Mouse (Mus musculus) heart, embryonic 11.5 days (tissue): ENCODE data around the gene Prkra. TPM values are rescaled to one million over a fixed set of nuclear protein-coding genes. Genes with fewer than 3 reads are reported as not detected.

ENCODE experiments used
- ATAC-seq: fragments of 200-750 bp; cut with Nextera tagmentation; replicated peaks from 2 replicates; pipeline ENCODE4 v1.8.0; 2017; ENCODE audit warnings: moderate library complexity; ENCODE audit not compliant: insufficient number of reproducible peaks, low FRiP score, low TSS enrichment
- H3K27ac ChIP-seq: fragments of 300-500 bp; sonication (generic); 2 replicates; pipeline ENCODE4 v1.5.1; 2014; ENCODE audit warnings: mild to moderate bottlenecking, low read depth, low read length
- H3K27me3 ChIP-seq: fragments of 300-500 bp; sonication (generic); 2 replicates; pipeline ENCODE4 v1.6.1; 2014; ENCODE audit warnings: mild to moderate bottlenecking, low read length, mixed read lengths; ENCODE audit not compliant: control insufficient read depth, insufficient read depth
- H3K36me3 ChIP-seq: fragments of 300-500 bp; sonication (generic); 2 replicates; pipeline ENCODE4 v1.6.1; 2014; ENCODE audit warnings: mild to moderate bottlenecking, low read length, moderate library complexity, mixed read lengths; ENCODE audit not compliant: control insufficient read depth, insufficient read depth
- H3K4me1 ChIP-seq: fragments of 300-500 bp; sonication (generic); 2 replicates; pipeline ENCODE4 v1.6.1; 2014; ENCODE audit warnings: low read length; ENCODE audit not compliant: control insufficient read depth, insufficient read depth
- H3K4me2 ChIP-seq: fragments of 300-500 bp; sonication (generic); 2 replicates; pipeline ENCODE4 v1.6.1; 2014; ENCODE audit warnings: mild to moderate bottlenecking, moderate library complexity
- H3K4me3 ChIP-seq: fragments of 300-500 bp; sonication (generic); 2 replicates; pipeline ENCODE4 v1.5.1; 2014; ENCODE audit warnings: low read depth, low read length
- H3K9ac ChIP-seq: fragments of 300-500 bp; sonication (generic); 2 replicates; pipeline ENCODE4 v1.6.1; 2014; ENCODE audit warnings: mild to moderate bottlenecking, low read depth, low read length, moderate library complexity
- H3K9me3 ChIP-seq: fragments of 300-500 bp; sonication (generic); replicated peaks from 2 replicates; pipeline ENCODE4 v1.6.1; 2016; ENCODE audit warnings: low read length; ENCODE audit not compliant: control insufficient read depth
- WGBS: fragments of 180-500 bp; shearing (Covaris S2); extraction: QIAGEN DNeasy Blood & Tissue Kit; methylation state at CpG from one replicate; pipeline ENCODE4 v1.1.7; 2014; ENCODE audit not compliant: insufficient replicate concordance; 5-methylcytosine and 5-hydroxymethylcytosine counted together
- polyA plus RNA-seq: library from polyadenylated mRNA; unstranded; fragments of >200 nt; fragmentation: Nextera tagmentation; extraction: Ambion mirVana; gene quantifications from 2 replicates; pipeline ENCODE4 v1.2.1, GENCODE M21; 2014

Gene Prkra
- polyA plus RNA-seq, 1 experiment from 2014 or later = 42.0 TPM

- Histone ChIP-seq H3K4me2 (no peak overlapping the region), H3K27me3 (no peaks in the 10 kb centered on the region), H3K9ac (no peak overlapping the region), H3K4me3 (no peak overlapping the region), H3K4me1 (no peaks in the 10 kb centered on the region), H3K9me3 (no peaks in the 10 kb centered on the region), H3K27ac (no peak overlapping the region), H3K36me3 (0 out of 2 replicates have a peak, but pooled peaks cover 2% of the 10 kb centered on the region)
- no peak for ATAC-seq
- 74% methylated on average over 5 of the region's 5 CpGs for WGBS
Measured at GRCm38 (mm10) chr2:76667200-76667599, 19.4 kb upstream of the Prkra start.

- Histone ChIP-seq H3K4me2 (no peak overlapping the region), H3K36me3 (0 out of 2 replicates have a peak, but pooled peaks cover 2% of the 10 kb centered on the region), H3K27ac (no peak overlapping the region), H3K27me3 (no peaks in the 10 kb centered on the region), H3K9ac (no peak overlapping the region), H3K9me3 (no peaks in the 10 kb centered on the region), H3K4me1 (no peaks in the 10 kb centered on the region), H3K4me3 (no peak overlapping the region)
- WGBS = 92% methylated on average over 7 of the region's 7 CpGs
- ATAC-seq = no peak
Measured at GRCm38 (mm10) chr2:76665531-76665930, 17.7 kb upstream of the Prkra start.

DNA sequence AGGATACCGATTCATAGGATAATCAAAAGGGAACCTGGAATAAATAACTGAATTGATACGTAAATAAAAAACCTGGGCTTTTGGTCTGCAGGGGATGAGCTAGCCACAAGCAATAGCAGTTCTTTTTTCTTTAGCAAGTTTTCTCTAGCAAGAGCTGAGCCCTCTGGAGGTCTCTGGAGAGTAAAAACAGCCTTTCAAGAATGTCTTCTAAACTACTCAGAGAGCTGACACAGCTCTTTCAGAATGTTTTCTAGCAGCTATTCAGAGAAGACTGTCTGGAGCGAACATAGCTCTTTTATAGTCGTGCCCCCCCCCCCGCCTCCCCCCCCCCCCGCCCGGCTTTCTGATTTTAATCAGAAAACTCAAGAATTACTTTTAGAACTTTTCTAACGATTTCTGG is 11.6 kb upstream of the Prkra start:
- Histone ChIP-seq H3K27ac (no peak overlapping the region), H3K36me3 (0 out of 2 replicates have a peak, but pooled peaks cover 2% of the 10 kb centered on the region), H3K4me3 (no peak overlapping the region), H3K27me3 (no peaks in the 10 kb centered on the region), H3K9me3 (no peaks in the 10 kb centered on the region), H3K4me1 (no peaks in the 10 kb centered on the region), H3K9ac (no peak overlapping the region), H3K4me2 (no peak overlapping the region)
- ATAC-seq = no peak
- 55% methylated on average over 5 of the region's 8 CpGs for WGBS

DNA sequence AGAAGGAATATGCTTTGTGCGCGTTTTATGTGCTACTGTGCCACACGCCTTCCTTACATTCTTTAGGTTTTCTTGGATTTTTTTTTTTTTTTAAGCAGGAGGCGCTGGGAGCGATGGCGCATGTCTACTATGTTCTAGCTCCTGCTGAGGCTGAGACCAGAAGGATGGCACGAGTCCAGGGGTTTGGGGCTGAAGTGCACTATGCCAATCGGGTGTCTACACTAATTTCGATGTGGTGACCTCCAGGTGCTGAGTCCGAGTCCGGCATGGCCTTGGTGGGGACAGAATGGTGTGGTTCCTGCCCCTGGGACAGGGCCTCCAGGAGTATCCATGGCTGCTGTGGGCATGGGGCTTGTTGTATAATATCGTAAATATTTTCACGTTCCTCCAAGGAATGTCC is 10.7 kb upstream of the Prkra start:
- Histone ChIP-seq H3K4me3 (no peak overlapping the region), H3K27me3 (no peaks in the 10 kb centered on the region), H3K9ac (no peak overlapping the region), H3K27ac (no peak overlapping the region), H3K9me3 (no peaks in the 10 kb centered on the region), H3K36me3 (0 out of 2 replicates have a peak, but pooled peaks cover 2% of the 10 kb centered on the region), H3K4me1 (no peaks in the 10 kb centered on the region), H3K4me2 (no peak overlapping the region)
- 78% methylated on average over 13 of the region's 13 CpGs for WGBS
- ATAC-seq = no peak

- Histone ChIP-seq H3K9me3 (no peaks in the 10 kb centered on the region), H3K4me3 (no peak overlapping the region), H3K9ac (no peak overlapping the region), H3K27ac (no peak overlapping the region), H3K27me3 (no peaks in the 10 kb centered on the region), H3K36me3 (no peaks in the 10 kb centered on the region), H3K4me1 (no peaks in the 10 kb centered on the region), H3K4me2 (no peak overlapping the region)
- no peak for ATAC-seq
- 6% methylated on average over 1 of the region's 1 CpGs for WGBS
Measured at GRCm38 (mm10) chr2:76655982-76656381, 8.2 kb upstream of the Prkra start.

DNA sequence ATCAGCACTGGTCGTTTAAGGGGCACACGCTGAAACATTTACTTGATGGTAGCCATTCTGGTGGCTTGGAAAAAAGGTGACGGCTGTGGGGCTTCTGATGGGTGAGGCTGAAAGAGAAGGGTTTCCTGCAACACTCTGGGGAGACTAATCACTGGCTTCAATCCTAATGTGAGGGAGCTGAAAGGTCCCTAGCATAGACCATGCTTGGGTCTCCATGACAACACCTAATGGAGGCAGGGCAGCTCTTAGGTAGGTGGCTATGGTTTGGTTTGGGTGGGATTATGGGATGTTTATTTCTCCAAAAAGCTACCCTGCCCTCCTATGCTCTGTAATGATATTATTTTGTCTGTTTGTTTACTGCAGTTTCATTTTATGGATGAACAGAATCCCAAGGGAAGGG is 7.6 kb upstream of the Prkra start:
- Histone ChIP-seq H3K4me2 (no peak overlapping the region), H3K36me3 (no peaks in the 10 kb centered on the region), H3K27ac (no peak overlapping the region), H3K4me3 (no peak overlapping the region), H3K9ac (no peak overlapping the region), H3K27me3 (no peaks in the 10 kb centered on the region), H3K4me1 (no peaks in the 10 kb centered on the region), H3K9me3 (no peaks in the 10 kb centered on the region)
- ATAC-seq = no peak
- 77% methylated on average over 3 of the region's 3 CpGs for WGBS

- no peak overlapping the region for H3K9ac ChIP-seq
- H3K27ac ChIP-seq = no peak overlapping the region
- no peaks in the 10 kb centered on the region for H3K4me1 ChIP-seq
- no peak for ATAC-seq
- H3K9me3 ChIP-seq = no peaks in the 10 kb centered on the region
- H3K4me2 ChIP-seq = no peak overlapping the region
- no peaks in the 10 kb centered on the region for H3K27me3 ChIP-seq
- no peaks in the 10 kb centered on the region for H3K36me3 ChIP-seq
- WGBS = 80% methylated on average over 5 of the region's 5 CpGs
- H3K4me3 ChIP-seq = no peak overlapping the region
Measured at GRCm38 (mm10) chr2:76654646-76655045, 6.8 kb upstream of the Prkra start.

- 85% methylated on average over 4 of the region's 4 CpGs for WGBS
- no peak overlapping the region for H3K27ac ChIP-seq
- H3K36me3 ChIP-seq = no peaks in the 10 kb centered on the region
- no peak overlapping the region for H3K4me2 ChIP-seq
- H3K27me3 ChIP-seq = no peaks in the 10 kb centered on the region
- H3K9me3 ChIP-seq = no peaks in the 10 kb centered on the region
- no peaks in the 10 kb centered on the region for H3K4me1 ChIP-seq
- no peak overlapping the region for H3K9ac ChIP-seq
- H3K4me3 ChIP-seq = no peak overlapping the region
- ATAC-seq = no peak
Measured at GRCm38 (mm10) chr2:76653070-76653469, 5.3 kb upstream of the Prkra start.

DNA sequence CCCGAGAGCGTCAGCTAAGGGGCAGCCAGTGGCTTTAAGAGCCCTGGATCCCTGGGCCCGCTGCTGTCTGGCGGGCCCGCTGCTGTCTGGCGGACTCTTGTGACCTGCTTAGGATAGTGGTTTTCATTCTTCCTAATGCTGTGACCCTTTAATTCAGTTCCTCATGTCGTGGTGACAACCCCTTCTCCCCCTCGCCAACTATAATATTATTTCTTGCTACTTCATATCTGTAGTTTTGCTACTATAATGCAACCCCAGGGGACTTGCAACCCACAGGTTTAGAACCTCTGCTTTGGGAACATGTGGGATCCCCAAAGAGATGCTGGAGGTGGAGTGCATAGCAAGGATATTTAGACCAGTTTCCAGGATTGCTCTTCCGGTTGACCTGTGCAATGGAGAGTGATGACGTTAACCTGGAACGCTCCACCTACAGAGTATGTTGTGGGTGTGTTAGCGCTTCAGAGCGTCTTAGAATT is 889 bp upstream of the Prkra start:
- H3K9ac ChIP-seq = peak overlapping the region; percentile 77
- WGBS = 29% methylated on average over 13 of the region's 13 CpGs
- H3K4me1 ChIP-seq = peaks cover 10% of the 10 kb centered on the region
- H3K27ac ChIP-seq = peak overlapping the region; percentile 85
- H3K36me3 ChIP-seq = no peaks in the 10 kb centered on the region
- H3K4me3 ChIP-seq = peak overlapping the region; percentile 64
- H3K4me2 ChIP-seq = peak overlapping the region; percentile 78
- H3K27me3 ChIP-seq = no peaks in the 10 kb centered on the region
- ATAC-seq = peak; percentile 31
- H3K9me3 ChIP-seq = no peaks in the 10 kb centered on the region
